Mouse (Mus musculus): ENCODE data around the gene Rps10. TPM values are rescaled to one million over a fixed set of nuclear protein-coding genes. Genes with fewer than 3 reads are reported as not detected.

Rps10 gene
- polyA plus RNA-seq (2015; fragmentation: Nextera tagmentation; extraction: Ambion mirVana): 511 and 514 TPM in 2 replicates

DNA sequence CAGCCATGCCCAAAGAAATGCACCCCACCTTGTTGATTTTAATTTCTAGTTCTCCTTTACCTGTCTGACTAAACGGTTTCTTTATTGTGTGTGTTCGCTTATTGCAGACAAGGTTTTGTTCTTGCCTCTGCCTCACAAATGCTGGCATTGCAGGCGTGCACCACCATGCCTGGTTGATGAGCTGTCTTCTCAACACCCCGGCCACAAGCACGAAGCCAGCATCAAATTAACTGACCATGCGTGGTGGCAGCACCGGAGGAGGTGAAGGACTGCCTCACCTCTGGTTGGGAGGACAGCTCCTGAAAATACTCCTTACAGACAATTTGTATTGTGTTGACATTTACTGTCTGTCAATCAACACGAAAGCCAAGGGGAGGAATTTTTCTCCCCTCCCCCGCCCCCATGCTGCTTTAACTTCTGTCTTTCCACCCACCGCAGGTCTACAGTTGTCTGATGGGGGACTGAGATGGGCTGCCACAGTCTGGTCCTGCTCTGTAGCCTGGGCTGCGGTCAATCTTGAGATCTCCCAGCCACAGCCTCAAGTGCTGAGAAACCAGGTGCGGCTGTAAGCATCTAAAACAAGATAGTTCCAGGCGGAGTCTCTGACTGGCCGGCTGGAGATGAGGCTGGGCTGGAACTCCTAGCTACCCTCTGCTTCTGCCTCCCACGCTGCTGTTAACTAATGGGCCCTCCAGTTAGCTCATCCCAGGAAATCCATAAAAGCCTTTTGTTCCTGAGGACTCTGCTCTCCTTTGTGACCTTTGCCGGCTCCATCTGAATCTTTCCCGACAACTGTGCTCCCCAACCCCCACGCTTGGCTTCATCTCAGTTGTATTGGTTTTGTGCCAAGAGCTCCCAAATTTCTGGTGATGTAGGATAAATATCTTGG is at the start of gene Rps10:
Rps10 (minus strand) TSS at position 538 of the 889 bp plus-strand sequence.
- Histone ChIP-seq H3K27me3 (ENCODE audit: control insufficient read depth, insufficient read depth, low read length) (no peaks in the 10 kb centered on the region), H3K9me3 (replicated peaks; ENCODE audit: control insufficient read depth, low read length) (no peaks in the 10 kb centered on the region), H3K4me3 (ENCODE audit: low read length) (peak within 1 kb of the TSS; percentile 96), H3K36me3 (ENCODE audit: control insufficient read depth, insufficient read depth) (peaks cover 11% of the 10 kb centered on the region), H3K4me1 (ENCODE audit: control insufficient read depth, insufficient read depth, low read length) (peaks cover 25% of the 10 kb centered on the region), H3K27ac (ENCODE audit: low read length) (peak within 1 kb of the TSS; percentile 79), H3K9ac (ENCODE audit: low read length) (peak within 1 kb of the TSS; percentile 70), H3K4me2 (ENCODE audit: low read depth, low read length) (peak within 1 kb of the TSS; percentile 95)
- WGBS: 45% methylated on average over 18 of the region's 18 CpGs
- ATAC-seq (replicated peaks; ENCODE audit: extremely low read depth, insufficient read depth, low FRiP score): no peak

GRCm38 (mm10) chr17:27685550-27685913 is 49.1 kb upstream of the Rps10 start:
- H3K4me1 ChIP-seq (ENCODE audit: control insufficient read depth, insufficient read depth, low read length): peaks cover 8% of the 10 kb centered on the region
- H3K27me3 ChIP-seq (ENCODE audit: control insufficient read depth, insufficient read depth, low read length): peaks cover 55% of the 10 kb centered on the region
- no peak overlapping the region for H3K27ac ChIP-seq (ENCODE audit: low read length)
- H3K4me3 ChIP-seq (ENCODE audit: low read length): peak overlapping the region; percentile 32
- H3K4me2 ChIP-seq (ENCODE audit: low read depth, low read length): peak overlapping the region; percentile 57
- ATAC-seq (replicated peaks; ENCODE audit: extremely low read depth, insufficient read depth, low FRiP score): no peak
- no peak overlapping the region for H3K9ac ChIP-seq (ENCODE audit: low read length)
- no peaks in the 10 kb centered on the region for H3K36me3 ChIP-seq (ENCODE audit: control insufficient read depth, insufficient read depth)
- 5% methylated on average over 11 of the region's 11 CpGs for WGBS
- H3K9me3 ChIP-seq (replicated peaks; ENCODE audit: control insufficient read depth, low read length): no peaks in the 10 kb centered on the region

DNA sequence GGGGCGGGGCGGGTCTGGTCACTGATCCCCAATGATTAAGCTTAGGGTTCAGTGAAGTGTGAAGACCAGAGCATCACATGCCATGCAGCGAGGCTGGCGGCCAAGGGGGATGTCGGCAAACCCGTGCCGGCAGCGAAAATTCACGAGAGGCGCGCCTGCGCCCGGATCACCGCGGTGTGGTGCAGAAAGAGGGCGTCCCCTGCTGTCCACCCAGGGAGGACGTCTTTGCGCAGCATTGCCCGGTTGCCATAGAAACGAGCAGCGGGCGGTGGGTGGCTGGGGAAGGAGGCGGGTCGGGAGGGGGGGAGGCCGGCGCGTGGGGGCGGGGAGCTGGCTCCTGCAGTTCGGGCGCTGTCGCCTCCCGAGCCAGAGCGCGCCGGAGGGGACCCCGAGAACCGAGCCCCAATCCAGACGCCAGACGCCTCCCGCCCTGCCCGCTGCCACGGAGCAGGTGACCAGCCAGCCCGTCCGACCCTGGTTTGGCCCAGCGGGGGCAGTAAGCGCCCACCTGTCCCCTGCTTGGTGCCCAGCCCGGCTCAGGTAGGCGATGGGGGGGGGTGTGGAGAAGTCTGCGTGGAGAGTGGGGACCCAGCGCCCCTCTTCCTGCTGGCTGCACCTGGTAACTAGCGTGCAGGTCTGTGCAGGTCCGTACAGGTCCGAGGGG is 48.5 kb upstream of the Rps10 start:
- Histone ChIP-seq H3K27me3 (ENCODE audit: control insufficient read depth, insufficient read depth, low read length) (peaks cover 55% of the 10 kb centered on the region), H3K4me1 (ENCODE audit: control insufficient read depth, insufficient read depth, low read length) (peaks cover 8% of the 10 kb centered on the region), H3K36me3 (ENCODE audit: control insufficient read depth, insufficient read depth) (no peaks in the 10 kb centered on the region), H3K4me2 (ENCODE audit: low read depth, low read length) (peak overlapping the region; percentile 57), H3K27ac (ENCODE audit: low read length) (no peak overlapping the region), H3K4me3 (ENCODE audit: low read length) (peak overlapping the region; percentile 32), H3K9me3 (replicated peaks; ENCODE audit: control insufficient read depth, low read length) (no peaks in the 10 kb centered on the region), H3K9ac (ENCODE audit: low read length) (0 out of 2 replicates have a peak overlapping the region, but pooled peaks have one; percentile 28)
- WGBS: under 1% methylated on average over 39 of the region's 53 CpGs
- 0 out of 2 replicates have a peak, but pooled peaks have one; percentile 18 for ATAC-seq (replicated peaks; ENCODE audit: extremely low read depth, insufficient read depth, low FRiP score)

- H3K27ac ChIP-seq (ENCODE audit: low read length): no peak overlapping the region
- ATAC-seq (replicated peaks; ENCODE audit: extremely low read depth, insufficient read depth, low FRiP score): no peak
- no peaks in the 10 kb centered on the region for H3K9me3 ChIP-seq (replicated peaks; ENCODE audit: control insufficient read depth, low read length)
These were observed 42.7 kb upstream of the Rps10 start for GRCm38 (mm10) chr17:27678924-27679813.

GRCm38 (mm10) chr17:27677756-27678155 is 41.3 kb upstream of the Rps10 start:
- Histone ChIP-seq H3K4me2 (ENCODE audit: low read depth, low read length) (no peak overlapping the region), H3K4me3 (ENCODE audit: low read length) (no peak overlapping the region), H3K27me3 (ENCODE audit: control insufficient read depth, insufficient read depth, low read length) (peaks cover 1% of the 10 kb centered on the region), H3K36me3 (ENCODE audit: control insufficient read depth, insufficient read depth) (no peaks in the 10 kb centered on the region), H3K27ac (ENCODE audit: low read length) (no peak overlapping the region), H3K9ac (ENCODE audit: low read length) (no peak overlapping the region), H3K9me3 (replicated peaks; ENCODE audit: control insufficient read depth, low read length) (no peaks in the 10 kb centered on the region), H3K4me1 (ENCODE audit: control insufficient read depth, insufficient read depth, low read length) (peaks cover 2% of the 10 kb centered on the region; the same call in 1 of the 2 replicates)
- WGBS: 81% methylated on average over 5 of the region's 5 CpGs
- ATAC-seq (replicated peaks; ENCODE audit: extremely low read depth, insufficient read depth, low FRiP score): no peak

More at GRCm38 (mm10) chr17:27678924-27679813, 42.7 kb upstream of the Rps10 start:
- Histone ChIP-seq H3K4me3 (ENCODE audit: low read length) (no peak overlapping the region), H3K4me2 (ENCODE audit: low read depth, low read length) (no peak overlapping the region), H3K27me3 (ENCODE audit: control insufficient read depth, insufficient read depth, low read length) (peaks cover 15% of the 10 kb centered on the region), H3K4me1 (ENCODE audit: control insufficient read depth, insufficient read depth, low read length) (peaks cover 2% of the 10 kb centered on the region; the same call in 1 of the 2 replicates), H3K9ac (ENCODE audit: low read length) (no peak overlapping the region), H3K36me3 (ENCODE audit: control insufficient read depth, insufficient read depth) (no peaks in the 10 kb centered on the region)
- WGBS: 41% methylated on average over 11 of the region's 11 CpGs

GRCm38 (mm10) chr17:27676270-27676669 is 39.8 kb upstream of the Rps10 start:
- no peak for ATAC-seq (replicated peaks; ENCODE audit: extremely low read depth, insufficient read depth, low FRiP score)
- WGBS: 46% methylated on average over 7 of the region's 7 CpGs

GRCm38 (mm10) chr17:27675453-27675852 is 39.0 kb upstream of the Rps10 start:
- H3K4me1 ChIP-seq (ENCODE audit: control insufficient read depth, insufficient read depth, low read length): peaks cover 2% of the 10 kb centered on the region; the same call in 1 of the 2 replicates
- H3K27me3 ChIP-seq (ENCODE audit: control insufficient read depth, insufficient read depth, low read length): no peaks in the 10 kb centered on the region
- WGBS: 52% methylated on average over 9 of the region's 9 CpGs
- no peak for ATAC-seq (replicated peaks; ENCODE audit: extremely low read depth, insufficient read depth, low FRiP score)
- no peak overlapping the region for H3K4me3 ChIP-seq (ENCODE audit: low read length)
- H3K36me3 ChIP-seq (ENCODE audit: control insufficient read depth, insufficient read depth): no peaks in the 10 kb centered on the region
- H3K4me2 ChIP-seq (ENCODE audit: low read depth, low read length): no peak overlapping the region
- no peak overlapping the region for H3K9ac ChIP-seq (ENCODE audit: low read length)
- H3K27ac ChIP-seq (ENCODE audit: low read length): no peak overlapping the region
- 0 out of 2 replicates have a peak, but pooled peaks cover 2% of the 10 kb centered on the region for H3K9me3 ChIP-seq (replicated peaks; ENCODE audit: control insufficient read depth, low read length)

More at GRCm38 (mm10) chr17:27676270-27676669, 39.8 kb upstream of the Rps10 start:
- Histone ChIP-seq H3K4me1 (ENCODE audit: control insufficient read depth, insufficient read depth, low read length) (peaks cover 2% of the 10 kb centered on the region; the same call in 1 of the 2 replicates), H3K4me2 (ENCODE audit: low read depth, low read length) (no peak overlapping the region), H3K4me3 (ENCODE audit: low read length) (no peak overlapping the region), H3K9ac (ENCODE audit: low read length) (no peak overlapping the region), H3K36me3 (ENCODE audit: control insufficient read depth, insufficient read depth) (no peaks in the 10 kb centered on the region), H3K9me3 (replicated peaks; ENCODE audit: control insufficient read depth, low read length) (0 out of 2 replicates have a peak, but pooled peaks cover 2% of the 10 kb centered on the region), H3K27me3 (ENCODE audit: control insufficient read depth, insufficient read depth, low read length) (no peaks in the 10 kb centered on the region), H3K27ac (ENCODE audit: low read length) (no peak overlapping the region)

- H3K27me3 ChIP-seq (ENCODE audit: control insufficient read depth, insufficient read depth, low read length): no peaks in the 10 kb centered on the region
These were observed 37.5 kb upstream of the Rps10 start for GRCm38 (mm10) chr17:27673945-27674344.

More at GRCm38 (mm10) chr17:27673945-27674344, 37.5 kb upstream of the Rps10 start:
- H3K4me3 ChIP-seq (ENCODE audit: low read length): no peak overlapping the region
- 0 out of 2 replicates have a peak, but pooled peaks cover 2% of the 10 kb centered on the region for H3K9me3 ChIP-seq (replicated peaks; ENCODE audit: control insufficient read depth, low read length)
- 84% methylated on average over 7 of the region's 7 CpGs for WGBS
- ATAC-seq (replicated peaks; ENCODE audit: extremely low read depth, insufficient read depth, low FRiP score): no peak
- no peak overlapping the region for H3K4me2 ChIP-seq (ENCODE audit: low read depth, low read length)
- peaks cover 2% of the 10 kb centered on the region; the same call in 1 of the 2 replicates for H3K4me1 ChIP-seq (ENCODE audit: control insufficient read depth, insufficient read depth, low read length)
- no peaks in the 10 kb centered on the region for H3K36me3 ChIP-seq (ENCODE audit: control insufficient read depth, insufficient read depth)
- H3K27ac ChIP-seq (ENCODE audit: low read length): no peak overlapping the region
- H3K9ac ChIP-seq (ENCODE audit: low read length): no peak overlapping the region

Measured in heart, embryonic 16.5 days (tissue).